Mouse (Mus musculus): ENCODE measurements at regions not wholly inside any gene's neighbourhood (a gene's known extent, or its start where the extent isn't known, plus 50 kb on each side); places are given as distances from the start of the nearest gene placed in this dataset.
"Not testable (repeated sequence)": the region's sequence is repeated elsewhere in the genome, so short reads cannot be mapped to it uniquely, and the experiment has no call there.

DNA sequence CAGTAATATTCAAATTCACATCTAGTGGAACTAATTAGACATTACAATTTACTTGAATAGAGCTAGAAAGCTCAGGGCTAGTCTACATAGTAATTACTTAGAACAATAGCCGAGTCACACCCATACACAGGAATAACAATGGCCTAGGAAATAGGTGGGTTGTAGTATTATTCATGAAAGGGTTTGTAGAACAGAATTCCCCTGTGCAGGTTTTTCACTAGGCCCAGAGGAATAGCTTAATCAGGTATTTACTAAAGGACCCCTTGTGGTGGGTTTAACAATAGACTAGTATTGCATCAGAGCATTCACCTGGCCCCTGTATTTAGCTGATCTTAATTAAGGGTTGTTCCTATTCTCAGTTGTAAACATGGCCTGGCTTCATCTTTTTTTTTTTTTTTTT lies 297.9 kb downstream of the Lrrc3b start:
- H3K9me3 ChIP-seq; H3K9ac ChIP-seq; H3K27me3 ChIP-seq; H3K27ac ChIP-seq; ATAC-seq (ENCODE audit: low FRiP score, low read depth); H3K4me2 ChIP-seq (replicated peaks); H3K4me3 ChIP-seq; H3K4me1 ChIP-seq; H3K36me3 ChIP-seq: not testable (repeated sequence)
- WGBS: 89% methylated on average over 1 of the region's 1 CpGs

DNA sequence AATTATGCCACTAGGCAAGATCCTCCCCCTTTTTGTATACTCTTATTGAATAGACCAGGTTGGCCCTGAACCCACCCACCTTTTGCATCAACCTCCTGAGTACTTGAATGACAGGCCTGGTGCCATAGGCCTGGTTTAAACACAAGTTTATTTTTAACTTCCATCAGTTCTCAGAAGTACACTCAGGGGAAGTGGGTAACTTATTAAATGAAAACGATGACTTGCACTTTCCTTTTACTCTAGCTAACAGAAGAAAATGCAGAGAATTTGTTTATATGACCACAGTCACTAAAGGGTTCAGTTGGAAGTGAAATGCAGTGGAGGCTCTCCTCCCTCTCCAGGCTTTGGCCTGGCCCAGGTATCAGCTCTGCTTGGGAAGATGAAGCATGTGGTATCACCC lies 295.9 kb downstream of the Lrrc3b start:
- 76% methylated on average over 1 of the region's 1 CpGs for WGBS
- no peak overlapping the region for H3K4me3 ChIP-seq
- ATAC-seq (ENCODE audit: low FRiP score, low read depth): no peak
- no peaks in the 10 kb centered on the region for H3K4me1 ChIP-seq
- no peak overlapping the region for H3K27ac ChIP-seq
- H3K9me3 ChIP-seq: no peaks in the 10 kb centered on the region; the same call in 1 of the 2 replicates
- no peak overlapping the region for H3K9ac ChIP-seq
- H3K36me3 ChIP-seq: no peaks in the 10 kb centered on the region
- H3K4me2 ChIP-seq (replicated peaks): no peak overlapping the region
- H3K27me3 ChIP-seq: no peaks in the 10 kb centered on the region

DNA sequence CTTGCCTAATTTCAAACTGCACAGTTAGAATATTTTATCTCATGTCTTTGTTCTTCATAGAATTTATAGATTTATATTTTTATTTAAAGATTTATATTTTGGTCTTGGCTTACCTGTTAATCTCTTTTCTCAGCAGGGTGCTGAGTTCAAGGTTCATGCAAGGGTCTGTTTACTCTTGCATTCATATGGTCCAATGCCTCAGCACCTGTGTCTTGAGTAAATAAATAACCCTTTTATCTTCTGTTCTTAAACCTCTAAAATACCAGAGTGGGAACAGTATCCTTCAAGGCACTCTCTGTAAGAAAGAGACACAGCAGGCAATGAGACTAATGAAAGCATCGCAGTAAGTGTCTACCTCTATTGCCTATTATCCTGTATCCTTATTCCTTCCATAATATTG lies 290.3 kb downstream of the Lrrc3b start:
- H3K9me3 ChIP-seq: no peaks in the 10 kb centered on the region
- no peak overlapping the region for H3K9ac ChIP-seq
- H3K4me1 ChIP-seq: no peaks in the 10 kb centered on the region
- no peak overlapping the region for H3K27ac ChIP-seq
- no peak overlapping the region for H3K4me2 ChIP-seq (replicated peaks)
- 85% methylated on average over 1 of the region's 1 CpGs for WGBS
- no peak overlapping the region for H3K4me3 ChIP-seq
- no peak for ATAC-seq (ENCODE audit: low FRiP score, low read depth)
- H3K27me3 ChIP-seq: no peaks in the 10 kb centered on the region
- H3K36me3 ChIP-seq: no peaks in the 10 kb centered on the region

All from limb, embryonic 13.5 days (tissue).